Mouse (Mus musculus) Muller cell, postnatal 12 days (primary cell): ENCODE results near the gene Eef1e1.
"Not testable (repeated sequence)": the region's sequence is repeated elsewhere in the genome, so short reads cannot be mapped to it uniquely, and the experiment has no call there.

ENCODE experiments used
- DNase-seq: peaks from one replicate; pipeline ENCODE4 v3.0.0-alpha.2; 2015; ENCODE audit errors: inconsistent ontology term

Eef1e1 gene

DNA sequence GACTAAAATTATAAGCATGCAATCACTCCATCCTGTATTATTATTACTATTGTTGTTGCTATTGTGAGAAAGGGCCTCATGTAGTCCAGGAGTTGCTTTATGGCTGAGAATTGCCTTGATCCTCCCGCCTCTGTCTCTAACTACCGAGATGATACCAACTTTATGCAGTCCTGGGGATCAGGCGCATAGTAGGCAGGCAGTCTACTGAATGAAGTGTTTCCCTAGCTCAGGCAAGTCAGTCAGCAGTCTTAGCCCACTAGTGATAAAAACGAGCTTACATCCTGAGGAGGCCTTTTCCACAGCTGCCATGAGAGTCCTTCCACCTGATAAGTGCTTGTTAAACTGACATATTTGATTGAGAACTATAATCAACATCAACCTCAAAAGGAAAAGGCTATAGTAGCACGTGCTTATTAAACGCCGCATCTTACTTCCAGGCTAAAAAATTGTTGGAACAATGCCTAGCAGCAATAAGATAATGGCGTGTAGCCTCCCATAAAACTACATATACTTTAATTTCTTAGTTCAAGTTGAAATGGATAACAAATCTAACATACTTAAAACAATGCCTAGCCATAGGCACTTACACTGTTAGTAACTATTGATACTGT, 34.5 kb downstream of the Eef1e1 start:
- no peak for DNase-seq

GRCm38 (mm10) chr13:38623296-38623695, 35.6 kb downstream of the Eef1e1 start:
- DNase-seq, result no peak

GRCm38 (mm10) chr13:38618001-38618630, 40.7 kb downstream of the Eef1e1 start:
- DNase-seq, result not testable (repeated sequence)

GRCm38 (mm10) chr13:38616887-38617286, 42.0 kb downstream of the Eef1e1 start:
- no peak for DNase-seq

DNA sequence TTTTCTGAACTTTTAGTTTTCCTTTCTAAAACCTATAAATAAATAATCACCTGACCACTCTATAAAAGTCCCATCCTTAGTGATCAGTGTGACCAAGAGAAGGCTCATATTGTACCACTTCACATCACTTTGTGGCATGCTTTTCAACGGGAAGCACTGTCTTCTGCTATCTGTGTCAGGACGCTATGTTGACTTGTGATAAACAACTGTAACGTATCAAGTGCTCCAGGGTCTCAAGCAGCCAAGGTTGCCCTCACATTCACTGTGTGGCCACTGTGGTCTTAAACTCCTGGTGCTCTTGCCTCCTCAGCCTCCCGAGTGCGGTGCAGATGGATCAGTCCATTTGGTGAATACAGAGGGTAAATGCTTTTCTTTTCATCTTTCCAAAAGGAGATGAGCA, 43.2 kb downstream of the Eef1e1 start:
- DNase-seq, result no peak

GRCm38 (mm10) chr13:38614298-38614697, 44.6 kb downstream of the Eef1e1 start:
- no peak for DNase-seq

DNA sequence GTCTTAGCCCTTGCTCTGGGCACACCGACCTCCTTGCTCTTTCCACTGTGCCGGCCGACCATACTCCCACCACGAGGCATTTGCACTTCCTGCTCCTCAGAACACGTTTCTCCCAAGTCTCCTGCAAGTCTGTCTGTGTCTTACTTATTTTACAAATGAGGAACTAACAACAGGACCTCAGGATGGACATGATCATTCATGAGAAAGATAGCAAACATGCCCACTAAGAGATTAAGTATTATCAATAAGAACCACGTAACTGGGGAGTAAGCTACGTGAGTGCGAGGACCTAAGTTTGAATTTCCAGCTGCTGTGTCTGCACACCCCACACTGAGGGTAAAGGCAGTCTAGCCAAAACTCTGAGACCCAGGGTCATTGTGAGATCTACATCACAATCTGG, 45.3 kb downstream of the Eef1e1 start:
- DNase-seq, result no peak

GRCm38 (mm10) chr13:38612608-38613007, 46.2 kb downstream of the Eef1e1 start:
- DNase-seq, result no peak

DNA sequence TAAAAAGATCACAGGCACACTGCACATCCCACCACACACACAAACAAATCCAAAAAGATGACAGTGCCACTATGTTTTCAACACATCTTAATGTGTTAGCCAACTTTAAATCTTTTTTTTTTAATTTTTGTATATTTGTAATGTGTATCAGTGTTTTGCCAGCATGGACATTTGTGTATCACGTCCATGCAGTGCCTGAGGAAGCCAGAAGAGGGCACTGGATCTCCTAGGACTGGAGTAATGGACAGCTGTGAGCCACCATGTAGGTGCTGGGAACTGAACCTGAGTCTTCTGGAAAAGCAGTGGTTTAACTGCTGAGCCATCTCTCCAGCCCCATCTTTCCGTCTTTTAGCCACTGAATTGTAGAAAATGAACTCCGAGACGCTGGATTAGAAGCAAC, 46.7 kb downstream of the Eef1e1 start:
- no peak for DNase-seq

DNA sequence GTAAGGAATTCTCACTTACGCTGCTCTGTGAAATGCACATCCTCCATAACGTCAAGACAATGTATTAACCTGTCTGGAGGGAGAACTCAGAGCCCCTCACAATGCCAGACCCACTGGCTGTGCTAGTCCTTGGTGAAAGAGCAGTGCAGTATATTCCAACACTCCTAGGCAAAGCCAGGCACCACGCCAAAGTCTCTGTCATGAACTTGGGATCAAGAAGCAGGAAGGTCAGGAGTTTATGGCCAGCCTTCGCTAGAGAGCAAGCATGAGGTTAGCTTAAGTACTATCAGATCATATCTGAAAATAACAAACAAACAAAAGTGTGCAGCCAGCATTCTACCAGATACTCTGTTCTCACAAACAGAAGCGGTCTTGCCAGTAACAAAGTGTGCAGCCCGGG, 48.5 kb downstream of the Eef1e1 start:
- no peak for DNase-seq

GRCm38 (mm10) chr13:38607130-38607529, 51.7 kb downstream of the Eef1e1 start:
- no peak for DNase-seq

- DNase-seq, result no peak
Observed at GRCm38 (mm10) chr13:38605353-38605752, 53.5 kb downstream of the Eef1e1 start.

DNA sequence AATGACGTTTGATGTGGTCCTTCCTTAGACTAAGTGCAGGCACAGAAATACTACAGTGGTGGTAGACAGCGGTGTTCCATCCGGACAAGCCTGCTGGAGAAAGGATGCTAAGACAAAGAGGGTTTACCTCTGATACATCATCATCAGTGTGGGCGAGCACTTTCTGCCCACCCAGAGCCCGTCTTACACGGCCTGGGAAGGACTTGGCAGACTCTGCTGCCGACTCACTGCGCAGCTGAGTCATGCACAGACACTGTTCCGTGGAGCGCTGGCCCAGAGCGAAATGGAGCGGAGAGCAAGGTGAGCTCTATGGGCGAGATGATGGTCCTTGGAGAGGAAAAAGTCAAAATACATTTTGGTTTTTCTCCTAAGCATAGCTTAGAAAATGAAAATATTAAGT, 55.9 kb downstream of the Eef1e1 start:
- DNase-seq, result no peak

- no peak for DNase-seq
Observed at GRCm38 (mm10) chr13:38602243-38602832, 56.5 kb downstream of the Eef1e1 start.

DNA sequence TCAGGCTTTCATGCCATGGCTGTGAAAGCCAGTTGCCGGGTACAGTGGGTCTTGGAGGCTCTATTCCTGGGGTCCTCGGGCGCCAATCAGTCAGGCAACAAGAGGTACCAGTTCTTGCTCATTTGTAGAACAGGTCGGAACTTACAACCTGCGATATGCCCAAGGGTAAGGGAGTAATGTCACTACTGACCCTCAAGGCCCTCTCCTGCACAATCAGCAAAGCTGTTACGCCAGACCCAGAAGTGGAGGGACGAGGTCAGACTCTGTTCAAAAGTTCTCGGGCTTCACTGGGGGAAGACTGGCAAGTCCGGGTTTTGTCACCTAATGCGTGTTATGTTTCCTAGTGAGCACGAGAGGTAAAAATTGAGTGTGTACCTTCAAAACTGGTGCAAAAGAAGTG, 58.0 kb downstream of the Eef1e1 start:
- no peak for DNase-seq

DNA sequence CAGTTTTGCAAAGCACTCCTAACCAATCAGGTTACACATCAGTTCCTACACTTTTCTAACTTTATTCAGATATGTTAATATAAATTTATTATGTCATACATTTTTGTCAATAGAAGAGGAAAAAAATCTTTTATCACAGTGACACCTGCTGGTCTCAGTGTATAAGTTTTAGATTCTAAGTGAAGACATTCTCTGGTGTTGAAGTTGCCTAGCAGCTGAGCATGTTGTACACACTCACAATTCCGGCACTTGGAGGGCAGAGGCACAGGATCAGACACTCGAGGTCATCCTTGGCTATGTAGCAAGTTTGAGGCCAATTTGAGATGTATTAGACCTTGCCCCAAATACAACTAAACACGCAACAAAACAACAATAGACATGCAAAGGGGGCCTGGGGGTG, 61.8 kb downstream of the Eef1e1 start:
- DNase-seq, result peak; percentile 43

DNA sequence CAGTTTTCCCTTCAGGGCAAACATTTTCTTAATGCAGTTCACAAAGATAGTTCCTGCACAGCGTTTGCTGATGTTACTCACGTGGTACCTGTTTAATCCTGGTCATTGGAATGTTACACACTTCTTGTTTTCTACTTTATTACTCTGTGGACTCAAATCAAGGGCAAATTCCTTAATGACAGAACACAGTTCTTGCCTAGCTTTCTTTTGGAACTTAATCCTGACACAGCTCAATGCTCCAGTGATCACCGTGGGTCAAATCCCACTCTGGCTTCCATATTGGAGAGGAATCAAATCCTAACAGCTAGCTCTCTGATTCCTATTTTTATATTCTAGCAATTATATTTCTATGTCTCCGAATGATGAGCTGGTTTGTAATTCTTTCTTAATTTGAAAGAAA, 62.4 kb downstream of the Eef1e1 start:
- no peak for DNase-seq
